Mouse (Mus musculus): ENCODE data around the gene Ttc7b. TPM values are rescaled to one million over a fixed set of nuclear protein-coding genes. Genes with fewer than 3 reads are reported as not detected.

The Ttc7b gene
- total and polyA plus RNA-seq, 2 experiments = 7.7 to 10.7 TPM

- H3K27me3 ChIP-seq (ENCODE audit: control insufficient read depth, insufficient read depth, low read length) = no peaks in the 10 kb centered on the region
- DNase-seq (ENCODE audit: extremely low read depth, low read depth, low spot score) = no peak
- no peak for TF ChIP-seq CTCF (IDR thresholded peaks at IDR 0.05; ENCODE audit: low read depth, low read length)
- no peak for TF ChIP-seq POLR2A (IDR thresholded peaks at IDR 0.05; ENCODE audit: extremely low read depth, insufficient read depth, low read length)
- H3K36me3 ChIP-seq (ENCODE audit: control insufficient read depth, insufficient read depth, low read length) = peaks cover 11% of the 10 kb centered on the region
- no peak overlapping the region for H3K9ac ChIP-seq (ENCODE audit: low read depth, low read length)
- no peak overlapping the region for H3K4me3 ChIP-seq (ENCODE audit: insufficient read depth, low read depth, low read length)
- H3K4me1 ChIP-seq (ENCODE audit: control insufficient read depth, insufficient read depth, low read length) = no peaks in the 10 kb centered on the region; the same call in 1 of the 2 replicates
- no peaks in the 10 kb centered on the region; the same call in 1 of the 2 replicates for H3K79me2 ChIP-seq (ENCODE audit: control insufficient read depth, insufficient read depth, low read length)
- no peak overlapping the region for H3K27ac ChIP-seq (replicated peaks; ENCODE audit: insufficient read depth, low read depth, low read length)
- WGBS = 83% methylated on average over 7 of the region's 7 CpGs
These were observed 50.9 kb downstream of the Ttc7b start for GRCm38 (mm10) chr12:100469503-100470293.

GRCm38 (mm10) chr12:100465101-100465715 is 55.4 kb downstream of the Ttc7b start:
- Histone ChIP-seq H3K4me3 (ENCODE audit: insufficient read depth, low read depth, low read length) (no peak overlapping the region), H3K9ac (ENCODE audit: low read depth, low read length) (no peak overlapping the region), H3K79me2 (ENCODE audit: control insufficient read depth, insufficient read depth, low read length) (no peaks in the 10 kb centered on the region; the same call in 1 of the 2 replicates), H3K27ac (replicated peaks; ENCODE audit: insufficient read depth, low read depth, low read length) (no peak overlapping the region), H3K27me3 (ENCODE audit: control insufficient read depth, insufficient read depth, low read length) (no peaks in the 10 kb centered on the region), H3K4me1 (ENCODE audit: control insufficient read depth, insufficient read depth, low read length) (no peaks in the 10 kb centered on the region; the same call in 1 of the 2 replicates), H3K36me3 (ENCODE audit: control insufficient read depth, insufficient read depth, low read length) (peaks cover 7% of the 10 kb centered on the region; the same call in 1 of the 2 replicates)
- no peak for TF ChIP-seq CTCF (IDR thresholded peaks at IDR 0.05; ENCODE audit: low read depth, low read length)
- TF ChIP-seq POLR2A (IDR thresholded peaks at IDR 0.05; ENCODE audit: extremely low read depth, insufficient read depth, low read length) = no peak
- 89% methylated on average over 3 of the region's 4 CpGs for WGBS
- no peak for DNase-seq (ENCODE audit: extremely low read depth, low read depth, low spot score)

- no peak for TF ChIP-seq POLR2A (IDR thresholded peaks at IDR 0.05; ENCODE audit: extremely low read depth, insufficient read depth, low read length)
- TF ChIP-seq CTCF (IDR thresholded peaks at IDR 0.05; ENCODE audit: low read depth, low read length) = no peak
- H3K79me2 ChIP-seq (ENCODE audit: control insufficient read depth, insufficient read depth, low read length) = no peaks in the 10 kb centered on the region
These were observed 62.9 kb downstream of the Ttc7b start for GRCm38 (mm10) chr12:100457701-100458100.

GRCm38 (mm10) chr12:100456257-100456975 is 64.2 kb downstream of the Ttc7b start:
- Histone ChIP-seq H3K36me3 (ENCODE audit: control insufficient read depth, insufficient read depth, low read length) (peaks cover 6% of the 10 kb centered on the region; the same call in 1 of the 2 replicates), H3K4me3 (ENCODE audit: insufficient read depth, low read depth, low read length) (no peak overlapping the region), H3K27ac (replicated peaks; ENCODE audit: insufficient read depth, low read depth, low read length) (no peak overlapping the region), H3K79me2 (ENCODE audit: control insufficient read depth, insufficient read depth, low read length) (no peaks in the 10 kb centered on the region; the same call in 1 of the 2 replicates), H3K9ac (ENCODE audit: low read depth, low read length) (no peak overlapping the region), H3K4me1 (ENCODE audit: control insufficient read depth, insufficient read depth, low read length) (peaks cover 12% of the 10 kb centered on the region), H3K27me3 (ENCODE audit: control insufficient read depth, insufficient read depth, low read length) (no peaks in the 10 kb centered on the region)
- TF ChIP-seq CTCF (IDR thresholded peaks at IDR 0.05; ENCODE audit: low read depth, low read length) (no peak), POLR2A (IDR thresholded peaks at IDR 0.05; ENCODE audit: extremely low read depth, insufficient read depth, low read length) (no peak)
- WGBS = 56% methylated on average over 10 of the region's 10 CpGs
- DNase-seq (ENCODE audit: extremely low read depth, low read depth, low spot score) = no peak

More at GRCm38 (mm10) chr12:100457701-100458100, 62.9 kb downstream of the Ttc7b start:
- H3K4me3 ChIP-seq (ENCODE audit: insufficient read depth, low read depth, low read length) = no peak overlapping the region
- H3K27ac ChIP-seq (replicated peaks; ENCODE audit: insufficient read depth, low read depth, low read length) = no peak overlapping the region
- H3K36me3 ChIP-seq (ENCODE audit: control insufficient read depth, insufficient read depth, low read length) = peaks cover 6% of the 10 kb centered on the region; the same call in 1 of the 2 replicates
- no peak for DNase-seq (ENCODE audit: extremely low read depth, low read depth, low spot score)
- H3K27me3 ChIP-seq (ENCODE audit: control insufficient read depth, insufficient read depth, low read length) = no peaks in the 10 kb centered on the region
- 95% methylated on average over 7 of the region's 7 CpGs for WGBS
- no peak overlapping the region for H3K9ac ChIP-seq (ENCODE audit: low read depth, low read length)
- peaks cover 12% of the 10 kb centered on the region for H3K4me1 ChIP-seq (ENCODE audit: control insufficient read depth, insufficient read depth, low read length)

GRCm38 (mm10) chr12:100455453-100455852 is 65.2 kb downstream of the Ttc7b start:
- Histone ChIP-seq H3K4me1 (ENCODE audit: control insufficient read depth, insufficient read depth, low read length) (peaks cover 12% of the 10 kb centered on the region), H3K27me3 (ENCODE audit: control insufficient read depth, insufficient read depth, low read length) (no peaks in the 10 kb centered on the region), H3K4me3 (ENCODE audit: insufficient read depth, low read depth, low read length) (no peak overlapping the region), H3K27ac (replicated peaks; ENCODE audit: insufficient read depth, low read depth, low read length) (no peak overlapping the region), H3K79me2 (ENCODE audit: control insufficient read depth, insufficient read depth, low read length) (no peaks in the 10 kb centered on the region; the same call in 1 of the 2 replicates), H3K9ac (ENCODE audit: low read depth, low read length) (no peak overlapping the region), H3K36me3 (ENCODE audit: control insufficient read depth, insufficient read depth, low read length) (peaks cover 6% of the 10 kb centered on the region; the same call in 1 of the 2 replicates)
- WGBS = 21% methylated on average over 2 of the region's 2 CpGs
- TF ChIP-seq CTCF (IDR thresholded peaks at IDR 0.05; ENCODE audit: low read depth, low read length) (peak; percentile 61), POLR2A (IDR thresholded peaks at IDR 0.05; ENCODE audit: extremely low read depth, insufficient read depth, low read length) (no peak)
- DNase-seq (ENCODE audit: extremely low read depth, low read depth, low spot score) = peak; percentile 95
